Mouse (Mus musculus) hindbrain, embryonic 10.5 days (tissue): Measurements from ENCODE around the gene Enox1. TPM values are rescaled to one million over a fixed set of nuclear protein-coding genes. Genes with fewer than 3 reads are reported as not detected.

Experiments
- DNase-seq: peaks from one replicate; pipeline ENCODE4 v3.0.0-alpha.2; 2017; ENCODE audit warnings: low spot score
- H3K27ac ChIP-seq: fragments of 300-500 bp; sonication (generic); 2 replicates; pipeline ENCODE4 v1.5.1; 2016; ENCODE audit warnings: mild to moderate bottlenecking, moderate library complexity
- H3K27me3 ChIP-seq: fragments of 300-500 bp; sonication (generic); 2 replicates; pipeline ENCODE4 v1.6.1; 2016; ENCODE audit warnings: mild to moderate bottlenecking; ENCODE audit not compliant: poor library complexity, insufficient read depth, severe bottlenecking
- H3K36me3 ChIP-seq: fragments of 300-500 bp; sonication (generic); 2 replicates; pipeline ENCODE4 v1.6.1; 2016; ENCODE audit warnings: mild to moderate bottlenecking, moderate library complexity
- H3K4me1 ChIP-seq: fragments of 300-500 bp; sonication (generic); replicated peaks from 2 replicates; pipeline ENCODE4 v1.6.1; 2016; ENCODE audit warnings: mild to moderate bottlenecking
- H3K4me3 ChIP-seq: fragments of 300-500 bp; sonication (generic); 2 replicates; pipeline ENCODE4 v1.5.1; 2016; ENCODE audit warnings: mild to moderate bottlenecking, moderate library complexity
- H3K9me3 ChIP-seq: fragments of 300-500 bp; sonication (generic); 2 replicates; pipeline ENCODE4 v1.6.1; 2016; ENCODE audit warnings: mild to moderate bottlenecking, moderate library complexity
- WGBS: fragments of 180-500 bp; shearing (Covaris S2); methylation state at CpG from one replicate; pipeline ENCODE4 v1.1.7; 2016; 5-methylcytosine and 5-hydroxymethylcytosine counted together
- polyA plus RNA-seq: library from polyadenylated mRNA; unstranded; fragments of >200 nt; fragmentation: Nextera tagmentation; extraction: Ambion mirVana; gene quantifications from 2 replicates; pipeline ENCODE4 v1.2.1, GENCODE M21; 2016

The Enox1 gene
- polyA plus RNA-seq, 1 experiment from 2014 or later: 17.6 TPM

DNA sequence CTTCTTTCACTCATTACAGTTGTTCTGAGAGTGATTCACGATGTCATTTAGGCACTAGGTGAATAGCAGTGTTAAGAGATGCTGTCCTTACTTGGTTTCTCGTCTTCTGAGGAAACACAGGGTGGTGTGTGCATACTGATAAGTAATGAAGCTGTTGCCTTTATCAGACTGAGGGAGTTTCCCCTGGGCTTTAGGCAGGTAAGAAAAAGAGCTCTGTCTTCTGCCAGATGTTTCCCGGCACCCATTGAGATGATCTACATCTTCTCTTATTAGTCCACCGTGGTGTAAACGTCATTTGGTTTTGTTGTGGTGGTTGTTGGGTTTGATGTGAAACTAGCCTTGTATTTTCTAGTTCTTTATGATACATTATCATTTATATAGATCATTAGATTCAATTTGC, 392.4 kb downstream of the Enox1 start:
- H3K36me3 ChIP-seq: no peaks in the 10 kb centered on the region
- H3K9me3 ChIP-seq: no peaks in the 10 kb centered on the region
- no peaks in the 10 kb centered on the region for H3K4me1 ChIP-seq
- no peak overlapping the region for H3K4me3 ChIP-seq
- WGBS: 91% methylated on average over 5 of the region's 5 CpGs
- H3K27ac ChIP-seq: no peak overlapping the region
- no peaks in the 10 kb centered on the region for H3K27me3 ChIP-seq
- no peak for DNase-seq

DNA sequence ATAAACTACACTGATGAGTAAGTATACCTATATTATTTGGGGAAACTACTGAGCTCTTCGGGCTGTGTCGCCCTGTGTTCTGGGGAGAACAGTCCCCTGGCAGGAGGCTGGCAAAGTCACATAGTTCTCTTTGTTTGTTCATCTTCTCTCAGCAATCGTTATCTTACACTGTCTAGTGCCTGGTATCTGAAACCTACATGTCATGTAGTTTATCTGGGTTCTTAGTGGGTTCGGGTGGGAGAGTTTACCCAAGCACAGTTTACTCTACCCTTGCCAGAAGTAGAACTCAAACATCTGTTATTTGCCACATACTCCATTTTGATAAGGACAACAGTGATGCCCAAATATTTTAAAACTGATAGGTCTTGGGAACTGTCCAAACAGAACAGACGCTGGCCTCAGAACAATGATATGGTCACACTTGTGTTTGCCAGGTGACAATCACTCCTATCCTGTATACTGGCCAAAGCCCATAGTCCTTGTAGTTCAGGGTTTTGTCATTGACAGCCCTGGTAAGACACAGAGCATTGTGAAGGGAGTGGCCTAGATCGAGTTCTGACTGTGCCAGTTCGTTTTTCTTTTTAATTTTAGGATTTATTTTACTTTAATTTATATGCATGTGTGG, 401.0 kb downstream of the Enox1 start:
- no peak for DNase-seq
- 89% methylated on average over 7 of the region's 7 CpGs for WGBS
- peaks cover 9% of the 10 kb centered on the region for H3K4me1 ChIP-seq
- H3K36me3 ChIP-seq: no peaks in the 10 kb centered on the region
- H3K27me3 ChIP-seq: no peaks in the 10 kb centered on the region
- no peak overlapping the region for H3K4me3 ChIP-seq
- H3K9me3 ChIP-seq: no peaks in the 10 kb centered on the region
- no peak overlapping the region for H3K27ac ChIP-seq

- Histone ChIP-seq H3K27ac (no peak overlapping the region), H3K27me3 (no peaks in the 10 kb centered on the region), H3K4me3 (no peak overlapping the region), H3K4me1 (peaks cover 9% of the 10 kb centered on the region), H3K36me3 (no peaks in the 10 kb centered on the region), H3K9me3 (no peaks in the 10 kb centered on the region)
- WGBS: 98% methylated on average over 3 of the region's 3 CpGs
- no peak for DNase-seq
These were observed 402.3 kb downstream of the Enox1 start for GRCm38 (mm10) chr14:77558910-77559309.

DNA sequence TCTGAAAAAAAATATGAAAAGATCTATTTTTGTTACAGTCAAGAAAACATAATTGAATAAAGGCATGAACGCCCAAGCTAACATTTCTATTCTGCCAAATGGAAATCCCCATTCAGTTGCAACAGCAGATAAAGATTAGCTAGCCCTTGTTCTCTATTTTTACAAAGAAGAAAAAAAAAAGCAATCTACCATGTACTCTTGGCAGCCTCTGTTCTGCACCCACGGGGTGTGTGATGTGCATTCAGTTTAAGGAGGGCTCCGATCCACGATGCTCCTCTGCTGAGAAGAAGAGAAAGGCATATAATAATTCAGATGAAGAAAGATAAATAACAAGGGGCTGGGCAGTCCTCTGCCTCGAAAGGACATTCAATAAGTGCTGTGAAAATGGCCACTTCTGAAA, 403.2 kb downstream of the Enox1 start:
- no peak for DNase-seq
- Histone ChIP-seq H3K27ac (0 out of 2 replicates have a peak overlapping the region, but pooled peaks have one; percentile 23), H3K4me3 (no peak overlapping the region), H3K4me1 (peaks cover 9% of the 10 kb centered on the region), H3K9me3 (no peaks in the 10 kb centered on the region), H3K27me3 (no peaks in the 10 kb centered on the region), H3K36me3 (no peaks in the 10 kb centered on the region)
- WGBS: 67% methylated on average over 5 of the region's 5 CpGs

DNA sequence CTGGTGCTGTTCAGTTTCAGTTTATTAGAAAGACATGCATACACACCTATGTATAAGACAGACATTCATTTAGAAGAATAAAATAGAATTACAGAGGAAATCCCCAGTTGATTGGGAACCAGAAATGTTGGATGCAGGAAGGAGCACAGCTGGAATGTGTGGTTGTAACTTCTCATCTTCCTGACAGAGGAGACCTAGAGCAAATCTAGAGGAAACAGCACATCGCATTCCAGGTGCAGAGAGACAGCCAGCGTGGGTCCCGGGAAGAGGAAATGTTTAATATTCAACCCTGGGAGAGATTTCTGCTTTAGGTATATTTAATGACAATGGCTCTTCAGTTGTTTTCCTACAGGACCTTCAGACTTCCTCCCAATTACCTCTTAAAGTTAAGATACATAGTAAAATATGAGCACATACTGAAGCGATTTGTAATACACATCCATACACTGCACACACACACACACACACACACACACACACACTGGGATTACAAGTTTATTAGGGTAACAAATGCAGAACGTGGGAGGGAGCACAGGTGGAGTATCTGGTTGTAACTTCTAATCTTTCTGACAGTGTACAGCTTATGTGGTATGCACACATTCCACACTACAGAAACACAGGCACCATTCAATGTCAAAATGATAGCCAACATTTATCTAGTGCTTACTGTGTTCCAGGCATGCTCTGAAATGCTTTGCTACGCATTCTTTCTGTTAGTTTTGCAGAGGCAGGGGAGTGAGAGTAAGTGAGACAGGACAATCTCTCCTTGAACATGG, 405.4 kb downstream of the Enox1 start:
- H3K9me3 ChIP-seq: no peaks in the 10 kb centered on the region
- WGBS: 88% methylated on average over 6 of the region's 6 CpGs
- no peaks in the 10 kb centered on the region for H3K27me3 ChIP-seq
- H3K4me1 ChIP-seq: peaks cover 9% of the 10 kb centered on the region
- no peak overlapping the region for H3K4me3 ChIP-seq
- DNase-seq: no peak
- no peak overlapping the region for H3K27ac ChIP-seq
- H3K36me3 ChIP-seq: no peaks in the 10 kb centered on the region

DNA sequence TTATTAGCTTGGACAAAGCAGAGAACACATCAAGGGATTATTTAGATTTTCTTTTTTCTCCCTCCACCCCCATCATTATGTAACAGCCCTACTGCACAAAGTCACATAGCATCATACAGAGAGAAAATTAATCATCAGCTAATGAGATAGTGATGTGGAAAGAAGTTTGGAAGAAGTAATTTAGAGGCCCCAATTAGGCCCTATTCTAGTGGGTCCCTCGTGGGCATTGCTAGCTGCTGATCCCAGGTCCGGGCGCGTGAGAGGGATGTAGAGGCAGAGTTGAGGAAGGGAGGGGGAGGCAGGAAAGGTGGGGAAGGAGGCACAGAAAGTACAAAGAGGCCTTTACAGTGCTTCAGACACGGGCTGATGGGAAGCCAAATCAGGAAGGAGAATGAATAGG, 407.4 kb downstream of the Enox1 start:
- no peaks in the 10 kb centered on the region for H3K36me3 ChIP-seq
- H3K27me3 ChIP-seq: no peaks in the 10 kb centered on the region
- no peaks in the 10 kb centered on the region for H3K9me3 ChIP-seq
- 80% methylated on average over 5 of the region's 5 CpGs for WGBS
- H3K4me3 ChIP-seq: no peak overlapping the region
- peaks cover 9% of the 10 kb centered on the region for H3K4me1 ChIP-seq
- H3K27ac ChIP-seq: no peak overlapping the region
- DNase-seq: no peak

- WGBS: 79% methylated on average over 2 of the region's 2 CpGs
- H3K4me1 ChIP-seq: no peaks in the 10 kb centered on the region
- no peak overlapping the region for H3K27ac ChIP-seq
- DNase-seq: no peak
- H3K4me3 ChIP-seq: no peak overlapping the region
- H3K9me3 ChIP-seq: no peaks in the 10 kb centered on the region
- no peaks in the 10 kb centered on the region for H3K36me3 ChIP-seq
- H3K27me3 ChIP-seq: no peaks in the 10 kb centered on the region
These were observed 410.6 kb downstream of the Enox1 start for GRCm38 (mm10) chr14:77567120-77567519.

DNA sequence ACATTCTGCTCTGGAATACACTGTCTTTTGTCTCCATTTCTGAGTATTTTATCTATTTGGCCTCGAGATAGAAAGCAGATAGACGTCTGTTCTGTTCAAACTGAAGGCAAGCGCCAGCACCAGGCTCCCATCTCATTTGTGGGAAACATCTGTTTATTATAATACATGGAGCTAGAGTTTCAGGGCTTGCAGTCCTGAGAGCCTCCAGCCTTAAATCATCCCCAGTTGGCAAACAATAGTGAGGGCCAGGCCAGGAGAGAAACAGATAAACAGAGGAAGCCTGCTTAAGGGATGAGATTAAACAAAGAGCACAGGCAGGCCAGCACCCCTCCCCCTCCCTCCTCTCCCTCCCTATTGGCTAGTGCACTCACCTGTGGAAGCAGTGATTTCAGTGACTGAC, 417.9 kb downstream of the Enox1 start:
- DNase-seq: no peak

DNA sequence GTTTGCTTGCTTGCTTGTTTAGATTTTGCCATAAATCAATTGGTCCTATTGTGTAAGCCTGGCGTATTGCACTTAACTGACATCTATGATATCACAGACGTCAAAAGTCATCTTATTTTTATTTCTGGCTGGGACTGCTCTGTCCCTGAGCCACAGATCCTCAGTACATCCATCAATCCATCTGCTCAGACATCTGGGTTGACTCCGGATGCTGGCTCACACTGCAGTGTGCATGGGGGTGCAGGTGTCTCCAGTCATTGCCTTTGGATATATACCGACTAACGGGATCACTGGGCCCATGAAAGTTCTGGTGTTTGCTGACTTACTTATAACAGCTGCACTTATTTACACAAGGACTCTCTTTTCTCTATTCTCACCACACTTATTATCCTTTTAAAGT, 419.8 kb downstream of the Enox1 start:
- DNase-seq: no peak
- Histone ChIP-seq H3K36me3 (no peaks in the 10 kb centered on the region), H3K27me3 (no peaks in the 10 kb centered on the region), H3K9me3 (no peaks in the 10 kb centered on the region), H3K27ac (no peak overlapping the region), H3K4me3 (no peak overlapping the region), H3K4me1 (peaks cover 30% of the 10 kb centered on the region)
- 89% methylated on average over 5 of the region's 5 CpGs for WGBS

More for the DNA sequence above, 417.9 kb downstream of the Enox1 start:
- Histone ChIP-seq H3K27me3 (no peaks in the 10 kb centered on the region), H3K9me3 (no peaks in the 10 kb centered on the region), H3K4me1 (peaks cover 15% of the 10 kb centered on the region), H3K27ac (no peak overlapping the region), H3K4me3 (no peak overlapping the region), H3K36me3 (no peaks in the 10 kb centered on the region)
- WGBS: 47% methylated on average over 3 of the region's 3 CpGs

DNA sequence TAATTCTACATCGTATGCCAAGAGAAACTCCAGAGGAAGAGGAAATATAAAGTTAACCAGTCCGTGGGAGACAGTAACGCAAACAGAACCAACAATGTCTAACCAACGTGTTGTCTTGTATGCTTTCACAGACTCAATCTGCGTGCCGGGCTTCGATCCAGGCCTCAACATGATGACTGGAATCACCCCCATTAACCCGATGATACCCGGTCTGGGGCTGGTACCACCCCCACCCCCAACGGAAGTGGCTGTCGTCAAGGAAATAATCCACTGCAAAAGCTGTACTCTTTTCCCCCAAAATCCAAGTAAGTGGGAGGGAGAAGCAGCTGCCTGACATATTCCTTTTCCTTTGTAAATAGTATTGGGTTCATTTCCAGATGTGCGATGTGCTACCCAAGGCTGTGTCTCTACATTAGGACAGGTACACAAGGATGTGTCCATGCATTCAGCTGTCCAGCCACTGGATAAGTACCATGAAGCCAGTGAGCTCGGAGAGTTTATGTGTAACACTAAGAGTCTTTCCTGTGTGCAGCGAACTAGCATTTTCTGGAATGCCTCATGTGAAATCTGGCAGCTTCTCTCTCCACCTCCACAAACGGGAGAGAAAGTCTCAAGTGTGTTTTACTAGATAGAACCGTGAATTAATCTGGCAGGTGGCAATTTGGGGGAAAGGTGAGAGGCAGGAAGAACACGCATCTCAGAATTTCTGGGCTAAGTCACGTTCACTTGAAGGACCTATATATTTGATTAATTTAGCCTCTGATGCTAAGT, 421.1 kb downstream of the Enox1 start:
- H3K27me3 ChIP-seq: no peaks in the 10 kb centered on the region
- no peaks in the 10 kb centered on the region for H3K9me3 ChIP-seq
- H3K27ac ChIP-seq: no peak overlapping the region
- no peak for DNase-seq
- 92% methylated on average over 18 of the region's 18 CpGs for WGBS
- H3K36me3 ChIP-seq: no peaks in the 10 kb centered on the region
- no peak overlapping the region for H3K4me3 ChIP-seq
- H3K4me1 ChIP-seq: peaks cover 39% of the 10 kb centered on the region

GRCm38 (mm10) chr14:77578355-77578754, 421.8 kb downstream of the Enox1 start:
- no peaks in the 10 kb centered on the region for H3K9me3 ChIP-seq
- H3K4me3 ChIP-seq: no peak overlapping the region
- H3K4me1 ChIP-seq: peaks cover 39% of the 10 kb centered on the region
- 70% methylated on average over 7 of the region's 7 CpGs for WGBS
- DNase-seq: no peak
- H3K27ac ChIP-seq: no peak overlapping the region
- no peaks in the 10 kb centered on the region for H3K27me3 ChIP-seq
- no peaks in the 10 kb centered on the region for H3K36me3 ChIP-seq

- peaks cover 39% of the 10 kb centered on the region for H3K4me1 ChIP-seq
- no peaks in the 10 kb centered on the region for H3K9me3 ChIP-seq
- no peaks in the 10 kb centered on the region for H3K36me3 ChIP-seq
- H3K27me3 ChIP-seq: no peaks in the 10 kb centered on the region
- no peak overlapping the region for H3K27ac ChIP-seq
- no peak overlapping the region for H3K4me3 ChIP-seq
- DNase-seq: no peak
- 73% methylated on average over 14 of the region's 14 CpGs for WGBS
These were observed 423.8 kb downstream of the Enox1 start for GRCm38 (mm10) chr14:77580106-77580936.
